In genomic region chr14:64590611-64591010, GRCm38 (mm10) we compare ENCODE assay signal across 9 mouse cellular contexts.
A peak's percentile ranks its signal among the peaks of the same experiment; 100 is the strongest.
DNase-seq lines count a peak whose midpoint lies in the region; ATAC-seq and TF ChIP-seq lines count a peak whose summit lies in the region.
"Had no signal": no experiment of that assay in that cellular context is flagged by ENCODE, and none has a peak within 500 bp of the region (broad histone marks: within the 10 kb centered on the region; RNA-seq: fewer than 3 reads in every experiment).

No protein-coding gene starts in this region.

- no peak for TF ChIP-seq CTCF in E14TG2a.4 (conservative IDR thresholded peaks at IDR 0.05; ENCODE audit: low read length)

- ATAC-seq in cerebellum, adult (ENCODE audit: insufficient number of reproducible peaks, low FRiP score, low TSS enrichment): no peak
- no peak for ATAC-seq in limb, embryonic 14.5 days (ENCODE audit: low FRiP score, low read depth)

- TF ChIP-seq POLR2A in limb, embryonic 14.5 days (IDR thresholded peaks at IDR 0.05; ENCODE audit: borderline replicate concordance, extremely low read depth, insufficient read depth, insufficient read length): no peak

- peaks cover 28% of the 10 kb centered on the region for H3K36me3 ChIP-seq in E14TG2a.4 (ENCODE audit: insufficient read depth, low read length)
- H3K36me3 ChIP-seq in forebrain, embryonic 10.5 days (replicated peaks): no peaks in the 10 kb centered on the region
- no peaks in the 10 kb centered on the region for H3K36me3 ChIP-seq in limb, embryonic 14.5 days (ENCODE audit: control insufficient read depth, insufficient read depth, low read length)

- H3K9me3 ChIP-seq in E14TG2a.4 (ENCODE audit: low read length): no peaks in the 10 kb centered on the region
- no peaks in the 10 kb centered on the region for H3K9me3 ChIP-seq in forebrain, embryonic 10.5 days
- H3K9me3 ChIP-seq in limb, embryonic 14.5 days (ENCODE audit: control insufficient read depth, low read length): no peaks in the 10 kb centered on the region

- H3K4me1 ChIP-seq in E14TG2a.4 (replicated peaks; ENCODE audit: low read depth, low read length): peaks cover 68% of the 10 kb centered on the region
- peaks cover 93% of the 10 kb centered on the region for H3K4me1 ChIP-seq in forebrain, embryonic 10.5 days
- H3K4me1 ChIP-seq in limb, embryonic 14.5 days (ENCODE audit: control insufficient read depth, insufficient read depth, low read length): peaks cover 10% of the 10 kb centered on the region

- H3K27me3 ChIP-seq in E14TG2a.4 (ENCODE audit: insufficient read depth, low read length): peaks cover 22% of the 10 kb centered on the region
- H3K27me3 ChIP-seq in forebrain, embryonic 10.5 days (ENCODE audit: poor library complexity, severe bottlenecking): peaks cover 100% of the 10 kb centered on the region
- H3K27me3 ChIP-seq in limb, embryonic 14.5 days (ENCODE audit: control insufficient read depth, insufficient read depth, low read length): peaks cover 70% of the 10 kb centered on the region

- peak overlapping the region; percentile 85 for H3K27ac ChIP-seq in forebrain, embryonic 10.5 days
- H3K27ac ChIP-seq in limb, embryonic 14.5 days (replicated peaks; ENCODE audit: low read depth, low read length): no peak overlapping the region

- H3K9ac ChIP-seq in limb, embryonic 14.5 days (ENCODE audit: low read depth, low read length, severe bottlenecking): no peak overlapping the region

- H3K4me2 ChIP-seq in limb, embryonic 14.5 days (replicated peaks; ENCODE audit: low read depth, low read length, severe bottlenecking): no peak overlapping the region

- peak overlapping the region; percentile 86 for H3K4me3 ChIP-seq in E14TG2a.4 (replicated peaks; ENCODE audit: low read length)
- H3K4me3 ChIP-seq in forebrain, embryonic 10.5 days: peak overlapping the region; percentile 62
- peak overlapping the region; percentile 30; the same call in 1 of the 2 replicates for H3K4me3 ChIP-seq in limb, embryonic 14.5 days (replicated peaks; ENCODE audit: low read length)

- peak; percentile 70 for DNase-seq in cerebellum, adult 11-12 months
- no peak for DNase-seq in forebrain, embryonic 10.5 days (ENCODE audit: extremely low spot score, low spot score)
- DNase-seq in limb, embryonic 14.5 days (ENCODE audit: low spot score): no peak
- no peak for DNase-seq in urinary bladder, adult 2 months (ENCODE audit: low spot score)
- DNase-seq in yolk sac, embryonic 10.5 days (ENCODE audit: low spot score): no peak
- DNase-seq in right cerebral cortex, postnatal 25 days: no peak
- DNase-seq: kidney, adult 8-10 months had no signal

- under 1% methylated on average over 15 of the region's 15 CpGs for WGBS in forebrain, embryonic 10.5 days
- whole genome bisulfite sequencing in limb, embryonic 14.5 days: 2% methylated on average over 15 of the region's 15 CpGs

Comparison
In these comparisons a context has a peak if more than half of its experiments do, and no peak if none do; other contexts are left out.
1. H3K4me3 ChIP-seq: peak in every context shown above with its lines; median percentile 86 in E14TG2a.4; 62 in forebrain, embryonic 10.5 days; 30 in limb, embryonic 14.5 days.